Mouse (Mus musculus): ENCODE measurements around the gene Izumo4.

Izumo4 gene

GRCm38 (mm10) chr10:80727369-80728127 is 25.6 kb downstream of the Izumo4 start:
- no peak for DNase-seq (ENCODE audit: low spot score in 2 of 2)

- DNase-seq (ENCODE audit: low spot score in 2 of 2), result no peak
Measured at GRCm38 (mm10) chr10:80732611-80733101, 30.7 kb downstream of the Izumo4 start.

- no peak for DNase-seq (ENCODE audit: low spot score in 2 of 2)
Measured at GRCm38 (mm10) chr10:80736731-80737130, 34.7 kb downstream of the Izumo4 start.

- DNase-seq (ENCODE audit: low spot score in 2 of 2), result no peak
Measured at GRCm38 (mm10) chr10:80738657-80739056, 36.7 kb downstream of the Izumo4 start.

- no peak for DNase-seq (ENCODE audit: low spot score in 2 of 2)
Measured at GRCm38 (mm10) chr10:80741146-80741545, 39.2 kb downstream of the Izumo4 start.

- DNase-seq (ENCODE audit: low spot score in 2 of 2), result peak in 1 of 2 experiments; percentile 30
Measured at GRCm38 (mm10) chr10:80741634-80742179, 39.7 kb downstream of the Izumo4 start.

GRCm38 (mm10) chr10:80742180-80742978 is 40.4 kb downstream of the Izumo4 start, which contains the start of gene Ap3d1:
Ap3d1 (minus strand) TSS chr10:80742264.
- peak; percentile 83 to 96 for DNase-seq (ENCODE audit: low spot score in 2 of 2)

- DNase-seq (ENCODE audit: low spot score in 2 of 2), result no peak
Measured at GRCm38 (mm10) chr10:80744262-80744661, 42.3 kb downstream of the Izumo4 start.

- DNase-seq (ENCODE audit: low spot score in 2 of 2), result peak; percentile 65 to 74
Measured at GRCm38 (mm10) chr10:80747410-80747809, 45.4 kb downstream of the Izumo4 start.

- DNase-seq (ENCODE audit: low spot score in 2 of 2), result no peak
Measured at GRCm38 (mm10) chr10:80748609-80749008, 46.6 kb downstream of the Izumo4 start.

GRCm38 (mm10) chr10:80751188-80751832 is 49.3 kb downstream of the Izumo4 start:
- no peak for DNase-seq (ENCODE audit: low spot score in 2 of 2)

- peak in 1 of 2 experiments; percentile 60 for DNase-seq (ENCODE audit: low spot score in 2 of 2)
Measured at GRCm38 (mm10) chr10:80752079-80752625, 50.2 kb downstream of the Izumo4 start.

- peak; percentile 97 to 99 for DNase-seq (ENCODE audit: low spot score in 2 of 2)
Measured at GRCm38 (mm10) chr10:80754594-80755290, 52.8 kb downstream of the Izumo4 start, which contains the start of gene Dot1l. Dot1l (plus strand) TSS chr10:80755206.

Measured in cerebellum, postnatal 4 days (tissue).